Mouse (Mus musculus): Measurements from ENCODE around the gene Mgat4c.
"Not testable (repeated sequence)": the region's sequence is repeated elsewhere in the genome, so short reads cannot be mapped to it uniquely, and the experiment has no call there.

Mgat4c gene

GRCm38 (mm10) chr10:102127340-102127739 is 446.1 kb downstream of the Mgat4c start:
- DNase-seq (ENCODE audit: low read depth, low spot score) = no peak

DNA sequence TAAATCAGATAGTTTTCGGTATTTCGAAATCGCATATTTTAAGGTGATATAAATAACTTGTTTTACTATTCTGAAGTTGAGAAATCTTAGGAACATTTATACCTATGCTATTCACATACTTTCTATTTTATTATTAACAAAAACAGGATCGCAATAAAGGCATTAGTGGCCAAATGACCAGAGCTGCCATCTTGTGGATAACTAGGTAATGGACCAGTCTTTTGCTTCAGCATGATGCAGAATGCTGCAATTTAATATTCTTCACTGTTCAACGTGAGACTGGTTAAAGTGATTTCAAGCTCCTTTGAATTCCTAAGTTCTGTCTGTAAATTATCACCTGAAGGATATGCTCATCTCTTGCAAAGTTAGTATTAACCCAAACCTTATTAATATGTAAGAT is 473.6 kb downstream of the Mgat4c start:
- no peak for DNase-seq (ENCODE audit: low read depth, low spot score)

DNA sequence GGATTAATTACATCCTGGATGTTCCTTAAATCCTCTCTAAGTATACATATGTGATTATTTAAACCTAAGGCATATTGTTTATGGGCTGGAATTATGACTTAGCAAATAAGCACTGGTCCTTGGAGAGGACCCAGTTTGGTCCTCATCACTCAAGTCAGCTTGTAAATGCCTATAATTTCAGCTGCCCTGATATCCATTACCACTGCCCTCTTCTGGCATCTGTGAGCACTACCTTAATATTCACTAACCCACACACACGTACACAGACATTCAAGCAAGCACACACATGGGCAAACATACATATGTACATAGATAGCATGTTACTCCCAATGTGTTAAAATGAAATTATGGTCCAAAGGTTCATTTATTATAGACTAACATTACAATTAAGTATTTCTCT is 474.6 kb downstream of the Mgat4c start:
- no peak for DNase-seq (ENCODE audit: low read depth, low spot score)

- no peak for DNase-seq (ENCODE audit: low read depth, low spot score)
These were observed 477.5 kb downstream of the Mgat4c start for GRCm38 (mm10) chr10:102158809-102159208.

- no peak for DNase-seq (ENCODE audit: low read depth, low spot score)
These were observed 503.4 kb downstream of the Mgat4c start for GRCm38 (mm10) chr10:102184726-102185125.

DNA sequence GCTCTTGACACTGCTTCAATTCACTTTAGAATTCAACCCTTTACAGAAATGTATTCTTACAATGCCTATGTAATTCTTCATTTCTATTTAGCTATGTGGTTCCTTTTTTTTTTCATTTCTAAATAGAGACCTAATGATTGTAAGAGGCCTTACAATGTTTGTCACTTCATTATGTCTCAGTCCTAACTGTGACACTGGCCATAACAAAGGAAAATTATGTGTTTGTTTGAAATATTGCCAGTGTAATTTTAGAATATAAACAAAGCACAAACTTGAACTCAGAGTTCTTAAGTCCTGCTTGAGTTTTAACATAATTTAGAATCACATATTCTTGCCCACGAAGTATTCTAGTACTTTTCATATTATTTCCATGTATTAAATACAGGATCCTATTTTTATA is 510.4 kb downstream of the Mgat4c start:
- DNase-seq (ENCODE audit: low read depth, low spot score) = no peak

DNA sequence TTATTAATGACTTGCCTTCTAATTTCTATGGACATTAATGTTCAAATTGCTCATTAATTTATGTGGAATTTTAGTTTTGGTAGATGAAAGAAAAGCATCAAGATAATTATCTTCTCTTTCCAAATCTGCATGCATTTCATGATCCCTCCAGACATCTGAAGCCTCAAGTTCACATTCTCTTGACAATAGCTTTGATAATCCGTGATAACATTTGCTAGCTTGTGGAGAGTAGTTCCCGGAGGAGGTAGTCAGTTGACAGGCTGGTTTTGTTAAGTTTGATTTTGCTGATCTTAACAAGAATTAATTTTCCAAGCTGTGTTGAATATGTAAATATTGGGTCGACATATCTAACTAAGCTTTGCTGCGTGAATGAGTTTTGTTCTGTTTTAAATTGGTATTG is 515.6 kb downstream of the Mgat4c start:
- DNase-seq (ENCODE audit: low read depth, low spot score) = no peak

GRCm38 (mm10) chr10:102238558-102239211 is 557.4 kb downstream of the Mgat4c start:
- no peak for DNase-seq (ENCODE audit: low read depth, low spot score)

DNA sequence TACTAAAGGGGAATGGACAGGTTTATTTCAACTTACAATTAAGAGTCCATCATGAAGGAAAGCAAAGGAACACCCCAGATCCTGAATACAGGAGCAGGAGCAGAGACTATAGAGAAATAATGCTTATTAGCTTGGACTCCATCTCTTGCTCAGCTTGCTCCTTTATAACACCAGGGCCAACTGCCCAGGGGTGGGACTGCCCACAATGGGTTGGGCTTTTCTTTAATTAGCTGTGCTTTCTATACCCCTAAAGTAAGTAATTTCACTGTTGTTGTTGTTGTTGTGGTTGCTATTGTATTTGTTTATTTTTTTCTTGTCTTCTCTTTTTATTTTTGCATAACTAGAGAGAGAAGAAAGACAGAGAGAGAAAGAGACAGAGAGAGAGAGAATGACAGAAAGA is 562.6 kb downstream of the Mgat4c start:
- DNase-seq (ENCODE audit: low read depth, low spot score) = no peak

DNA sequence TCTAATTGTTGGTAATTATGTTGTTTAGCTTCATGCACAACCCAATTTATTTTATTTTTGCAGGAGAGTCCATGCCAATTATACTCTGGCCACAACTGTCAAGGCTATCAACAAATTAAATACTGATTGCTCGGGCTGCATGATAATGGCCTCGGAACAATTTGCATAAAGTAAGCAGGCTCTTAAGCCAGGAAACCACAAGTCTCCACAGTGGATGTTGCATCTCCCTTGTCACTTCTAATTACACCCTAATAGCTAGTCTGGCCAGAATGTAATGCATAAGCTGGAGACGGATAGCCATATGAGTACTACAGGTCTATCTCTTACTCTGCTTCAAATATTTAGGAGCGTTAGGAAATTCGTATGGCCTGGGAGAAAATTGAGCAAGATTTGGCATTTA is 563.3 kb downstream of the Mgat4c start:
- DNase-seq (ENCODE audit: low read depth, low spot score) = no peak

DNA sequence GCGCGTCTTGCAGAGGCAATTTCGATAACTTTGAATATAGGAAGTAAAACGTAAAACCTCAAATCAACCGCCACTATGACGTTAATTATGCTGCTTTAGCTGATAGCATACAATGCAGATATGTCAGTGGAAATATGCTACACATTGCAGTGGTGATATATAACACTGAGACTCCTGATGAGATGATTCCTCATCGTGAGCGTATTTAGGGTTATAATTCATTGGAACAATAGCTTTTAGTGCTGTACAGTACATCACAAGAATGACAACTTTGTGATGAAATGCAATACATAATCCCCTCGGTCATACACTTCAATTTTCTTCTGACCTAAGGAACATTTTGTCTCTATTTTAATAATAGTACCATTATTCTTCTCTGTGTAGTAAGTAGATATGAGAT is 564.0 kb downstream of the Mgat4c start:
- DNase-seq (ENCODE audit: low read depth, low spot score) = no peak

DNA sequence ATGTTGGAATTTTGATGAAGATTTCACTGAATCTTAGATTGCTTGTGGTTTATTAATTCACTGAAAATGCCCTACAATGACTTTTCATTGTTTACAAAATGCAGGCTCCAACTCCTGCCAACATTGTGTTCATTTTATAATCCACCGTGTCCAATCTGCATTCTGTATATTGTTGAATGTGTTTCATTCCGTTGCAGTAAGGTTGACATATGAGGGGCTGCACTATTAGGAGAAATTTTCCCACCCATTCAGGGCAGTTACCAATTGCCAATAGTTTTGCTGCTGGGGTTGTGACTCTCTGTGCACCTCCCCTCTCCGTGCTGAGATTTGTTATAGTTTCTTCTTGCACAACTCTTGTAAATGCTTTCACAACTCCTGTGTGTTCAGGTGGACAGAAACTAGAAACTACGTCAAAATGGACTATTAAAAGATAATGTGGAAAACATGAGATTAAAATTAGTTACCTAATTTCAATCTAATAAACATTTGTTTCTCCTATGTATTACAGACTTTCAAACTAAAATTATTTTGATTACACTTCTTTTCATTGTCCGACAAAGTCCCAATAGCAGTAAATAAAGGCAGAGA is 627.7 kb downstream of the Mgat4c start:
- DNase-seq (ENCODE audit: low read depth, low spot score) = no peak

DNA sequence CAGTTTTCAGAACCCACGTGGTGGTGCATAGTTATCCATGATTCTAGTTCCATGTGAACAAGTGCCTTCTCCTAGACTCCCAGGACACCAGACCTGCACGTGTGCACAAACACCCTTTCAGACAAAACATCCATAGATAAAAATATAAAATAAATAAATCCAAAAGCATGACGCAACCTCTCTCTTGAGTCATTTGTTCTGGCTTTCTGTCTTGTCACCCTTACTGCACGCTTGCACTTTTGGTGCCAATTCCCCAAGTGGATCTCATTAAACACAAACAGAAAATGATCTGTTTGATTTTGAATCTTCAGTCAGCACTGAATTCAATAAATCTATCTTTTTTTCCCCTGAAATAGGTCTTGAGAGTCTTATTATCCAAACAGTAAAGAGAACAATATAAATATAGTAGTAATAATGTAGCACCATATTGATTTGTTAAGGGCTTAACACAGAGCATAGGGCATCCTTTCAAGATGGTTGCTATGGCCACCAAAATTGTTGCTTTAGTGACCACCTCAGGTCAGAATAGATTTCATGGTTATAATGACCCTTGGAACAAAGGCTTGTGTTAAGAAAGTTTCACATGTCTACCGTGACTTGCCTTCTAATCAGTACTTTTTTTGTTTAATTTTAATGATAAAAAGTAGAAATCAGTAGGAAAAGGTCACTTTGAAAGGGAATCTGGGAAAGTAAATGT is 684.5 kb downstream of the Mgat4c start:
- DNase-seq (ENCODE audit: low read depth, low spot score) = no peak

GRCm38 (mm10) chr10:102370576-102370975 is 689.3 kb downstream of the Mgat4c start:
- no peak for DNase-seq (ENCODE audit: low read depth, low spot score)

- DNase-seq (ENCODE audit: low read depth, low spot score) = no peak
These were observed 690.8 kb downstream of the Mgat4c start for GRCm38 (mm10) chr10:102372111-102372510.

- DNase-seq (ENCODE audit: low read depth, low spot score) = no peak
These were observed 692.8 kb downstream of the Mgat4c start for GRCm38 (mm10) chr10:102374061-102374460.

GRCm38 (mm10) chr10:102377377-102377776 is 696.1 kb downstream of the Mgat4c start:
- no peak for DNase-seq (ENCODE audit: low read depth, low spot score)

DNA sequence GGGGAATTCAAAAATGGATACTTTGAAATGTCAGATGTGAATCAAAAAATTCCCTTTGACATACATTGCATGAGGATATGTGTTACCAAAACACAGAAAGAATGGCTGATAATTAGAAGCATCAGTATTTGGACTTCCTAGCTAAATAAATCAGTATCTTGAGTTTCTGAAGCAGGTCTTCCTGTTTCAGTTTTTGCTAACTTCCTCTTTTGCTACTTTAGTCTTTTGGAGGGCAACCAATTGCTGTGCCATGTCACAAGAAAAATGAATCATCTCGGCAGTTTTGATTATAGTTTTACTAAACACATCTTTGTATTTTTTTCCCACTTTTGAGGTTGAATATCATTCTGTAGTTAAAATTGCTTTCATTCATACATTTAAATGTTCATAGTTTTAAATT is 707.9 kb downstream of the Mgat4c start:
- DNase-seq (ENCODE audit: low read depth, low spot score) = no peak

DNA sequence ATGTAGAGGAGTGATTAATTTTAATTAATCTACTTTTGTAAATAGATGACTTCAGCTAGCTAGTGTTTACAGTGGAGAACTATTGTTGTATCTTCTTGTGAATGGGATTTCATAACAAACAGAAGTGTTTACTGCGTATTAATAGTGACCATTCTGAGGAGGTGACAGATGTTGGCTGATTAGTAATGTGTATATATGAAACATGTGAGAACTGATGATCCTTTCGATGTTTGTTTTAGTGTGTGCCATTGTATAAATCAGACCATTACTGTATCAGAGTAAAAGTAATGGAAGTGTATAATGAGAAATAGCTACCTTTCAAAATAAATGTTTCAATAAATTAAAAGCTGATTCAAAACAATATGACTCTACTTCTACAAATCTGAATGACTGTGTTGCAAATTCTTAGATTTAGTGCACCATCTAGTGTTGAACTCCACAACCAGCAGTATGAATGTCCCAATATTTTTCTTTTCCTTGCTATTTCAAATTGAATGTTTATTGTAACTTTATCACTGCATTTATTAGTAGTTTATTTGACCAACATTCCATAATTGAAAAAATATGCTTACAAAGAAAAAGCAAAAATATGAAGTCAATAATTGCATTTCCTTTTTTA is 736.5 kb downstream of the Mgat4c start:
- DNase-seq (ENCODE audit: low read depth, low spot score) = no peak

DNA sequence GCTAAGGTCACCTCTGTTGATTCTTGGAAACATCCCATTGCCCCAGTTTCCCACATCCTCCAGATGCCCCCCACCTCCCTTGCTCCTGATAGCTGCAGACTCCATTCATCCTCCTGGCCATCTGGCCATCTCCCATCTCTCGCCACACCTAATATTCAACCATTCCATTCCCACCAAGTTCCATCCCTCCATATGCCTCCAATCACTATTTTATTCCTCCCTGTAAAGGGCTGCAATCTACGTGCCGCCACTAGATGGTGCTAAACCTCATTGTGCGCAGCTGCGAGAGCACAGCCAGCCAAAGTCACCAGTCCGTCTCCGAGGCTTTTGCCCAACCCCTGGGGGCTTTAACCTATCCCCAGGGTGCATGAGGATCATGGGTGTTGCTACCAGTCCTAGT is 753.8 kb downstream of the Mgat4c start:
- DNase-seq (ENCODE audit: low read depth, low spot score) = not testable (repeated sequence)

DNA sequence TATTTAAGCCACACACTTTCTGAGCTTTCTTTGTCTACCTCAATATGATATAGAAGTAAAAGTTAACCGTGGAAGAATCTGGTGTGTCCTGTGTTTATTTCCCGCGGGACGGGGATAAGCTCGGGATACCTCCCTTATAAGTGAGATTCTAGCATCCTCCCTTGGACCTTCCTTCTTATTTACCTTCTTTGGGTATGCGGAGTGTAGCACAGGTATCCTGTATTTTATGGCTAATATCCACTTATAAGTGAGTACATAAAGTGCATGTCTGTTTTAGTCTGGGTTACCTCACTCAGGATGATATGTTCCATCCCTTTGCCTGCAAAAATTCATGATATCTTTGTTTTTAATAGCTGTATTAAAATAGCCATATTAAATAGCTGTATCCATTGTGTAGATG is 754.2 kb downstream of the Mgat4c start:
- DNase-seq (ENCODE audit: low read depth, low spot score) = not testable (repeated sequence)

All from CD4-positive helper T cell, adult 2 months (primary cell).